Mouse (Mus musculus): ENCODE measurements at regions not wholly inside any gene's neighbourhood (a gene's known extent, or its start where the extent isn't known, plus 50 kb on each side); places are given as distances from the start of the nearest gene placed in this dataset.

DNA sequence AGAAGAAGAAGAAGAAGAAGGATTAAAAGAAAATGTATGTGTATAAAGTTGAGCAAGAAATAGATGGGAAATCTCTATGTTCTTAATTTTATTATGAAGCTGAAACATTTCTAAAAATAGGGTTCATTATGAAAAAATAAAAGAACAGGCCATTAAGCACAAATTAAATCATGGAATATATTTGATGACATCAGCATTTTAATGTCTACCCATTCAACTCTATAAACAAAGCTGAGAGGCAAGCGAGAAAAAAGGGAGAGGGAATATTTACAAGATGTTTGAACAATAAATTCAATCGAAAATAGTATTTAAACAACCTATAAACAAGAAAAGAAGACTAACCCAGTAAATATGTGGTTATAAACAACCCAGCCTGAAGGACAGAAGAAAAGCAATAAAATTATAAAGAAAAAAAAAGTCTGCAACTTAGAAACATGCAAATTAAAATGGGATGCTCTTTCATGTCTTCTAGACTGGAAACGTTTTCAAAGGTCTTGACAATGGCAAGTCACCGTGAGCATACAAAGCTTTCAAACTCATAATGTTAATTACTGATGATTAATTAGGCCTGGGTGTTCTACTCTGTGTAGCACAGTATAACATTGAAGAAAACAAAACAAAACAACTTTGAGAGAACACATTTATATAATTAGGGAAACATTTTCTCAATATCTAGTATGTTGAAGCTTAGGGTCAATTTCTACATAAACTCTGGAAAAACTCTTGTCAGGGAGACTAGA lies 108.6 kb downstream of the A730009L09Rik start:
- Histone ChIP-seq H3K27ac (ENCODE audit: control insufficient read depth, low read depth, low read length) (no peak overlapping the region), H3K79me2 (ENCODE audit: control insufficient read depth, insufficient read depth, low read length, poor library complexity) (no peaks in the 10 kb centered on the region), H3K27me3 (ENCODE audit: control insufficient read depth in 1 of 2, insufficient read depth in 2 of 2, low read length in 2 of 2) (no peaks in the 10 kb centered on the region), H3K4me3 (ENCODE audit: control insufficient read depth in 1 of 2, insufficient read depth in 1 of 2, low read depth in 2 of 2, low read length in 2 of 2) (no peak overlapping the region), H3K9ac (ENCODE audit: control insufficient read depth, low read depth, low read length, poor library complexity, severe bottlenecking) (no peak overlapping the region), H3K4me1 (ENCODE audit: control insufficient read depth in 1 of 2, insufficient read depth in 2 of 2, low read length in 2 of 2) (no peaks in the 10 kb centered on the region), H3K36me3 (ENCODE audit: control insufficient read depth in 1 of 2, insufficient read depth in 2 of 2, low read length in 2 of 2) (no peaks in the 10 kb centered on the region), H3K9me3 (replicated peaks; ENCODE audit: insufficient read depth, low read length) (no peaks in the 10 kb centered on the region)
- no peak for TF ChIP-seq POLR2AphosphoS2 (IDR thresholded peaks at IDR 0.05; ENCODE audit: low read length)
- no peak for TF ChIP-seq TAL1 (IDR thresholded peaks at IDR 0.05; ENCODE audit: low read length)
- TF ChIP-seq TBP (IDR thresholded peaks at IDR 0.05; ENCODE audit: low read depth, low read length), result no peak
- TF ChIP-seq UBTF (IDR thresholded peaks at IDR 0.05; ENCODE audit: borderline replicate concordance, insufficient read depth, low read depth, low read length), result no peak
- no peak for TF ChIP-seq POLR2AphosphoS5 (IDR thresholded peaks at IDR 0.05; ENCODE audit: borderline replicate concordance, low read depth, low read length)
- no peak for TF ChIP-seq POLR2A (IDR thresholded peaks at IDR 0.05; ENCODE audit: control insufficient read depth in 1 of 2, insufficient read depth in 1 of 2, low read depth in 1 of 2, low read length in 2 of 2, poor library complexity in 1 of 2)
- no peak for TF ChIP-seq SIN3A (IDR thresholded peaks at IDR 0.05; ENCODE audit: low read length)
- no peak for TF ChIP-seq SMC3 (IDR thresholded peaks at IDR 0.05; ENCODE audit: low read depth, low read length)
- no peak for TF ChIP-seq JUND (IDR thresholded peaks at IDR 0.05; ENCODE audit: low read depth, low read length)
- TF ChIP-seq MAFK (IDR thresholded peaks at IDR 0.05; ENCODE audit: borderline replicate concordance, low read depth, low read length), result no peak; the same call in 1 of the 2 replicates
- no peak for TF ChIP-seq ZKSCAN1 (IDR thresholded peaks at IDR 0.05; ENCODE audit: low read depth, low read length)
- TF ChIP-seq ZNF384 (IDR thresholded peaks at IDR 0.05; ENCODE audit: low read depth, low read length), result no peak
- TF ChIP-seq MYB (IDR thresholded peaks at IDR 0.05; ENCODE audit: low read depth, low read length), result no peak
- TF ChIP-seq NELFE (IDR thresholded peaks at IDR 0.05; ENCODE audit: low read depth, low read length), result no peak
- TF ChIP-seq CHD2 (IDR thresholded peaks at IDR 0.05; ENCODE audit: low read length), result no peak
- no peak for TF ChIP-seq CTCF (IDR thresholded peaks at IDR 0.05 in 2 of 3, conservative IDR thresholded peaks at IDR 0.05 in 1 of 3; ENCODE audit: control insufficient read depth in 1 of 3, insufficient read depth in 1 of 3, low read depth in 2 of 3, low read length in 3 of 3, poor library complexity in 1 of 3, severe bottlenecking in 1 of 3)
- no peak for DNase-seq (ENCODE audit: low read depth, low spot score)

DNA sequence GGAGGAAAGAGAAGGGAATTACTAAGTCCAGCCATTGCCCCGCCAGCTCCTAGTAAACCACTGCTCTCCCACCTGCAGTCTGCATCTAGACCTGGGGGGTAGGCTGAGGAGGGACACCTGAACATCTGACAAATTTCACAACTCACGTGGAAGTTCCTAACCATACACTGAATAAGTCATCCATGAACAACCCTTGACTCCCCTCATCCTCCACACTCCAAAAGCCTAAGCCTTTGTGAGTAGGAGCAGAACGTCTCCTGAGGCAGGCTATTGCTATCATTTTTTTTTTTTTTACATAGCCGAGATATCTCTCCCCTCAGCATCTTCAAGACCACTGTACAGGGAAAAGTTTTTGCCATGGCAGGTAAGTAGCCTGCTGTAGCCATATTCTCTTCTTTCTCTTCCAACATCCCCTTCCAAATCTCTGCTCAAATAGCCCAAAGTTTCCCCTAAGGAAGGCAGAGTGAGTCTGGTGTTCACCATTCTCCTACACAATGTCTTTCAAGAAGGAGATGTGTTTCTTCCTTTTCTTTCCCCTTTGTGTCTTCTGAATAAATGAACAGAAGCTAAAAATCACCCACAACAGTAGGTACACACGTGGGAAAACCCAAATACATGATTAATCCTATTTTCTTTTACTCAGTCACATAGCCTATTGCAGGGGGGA lies 109.7 kb downstream of the A730009L09Rik start:
- Histone ChIP-seq H3K36me3 (ENCODE audit: control insufficient read depth in 1 of 2, insufficient read depth in 2 of 2, low read length in 2 of 2) (no peaks in the 10 kb centered on the region), H3K9me3 (replicated peaks; ENCODE audit: insufficient read depth, low read length) (no peaks in the 10 kb centered on the region), H3K4me3 (ENCODE audit: control insufficient read depth in 1 of 2, insufficient read depth in 1 of 2, low read depth in 2 of 2, low read length in 2 of 2) (no peak overlapping the region), H3K27ac (ENCODE audit: control insufficient read depth, low read depth, low read length) (no peak overlapping the region), H3K9ac (ENCODE audit: control insufficient read depth, low read depth, low read length, poor library complexity, severe bottlenecking) (no peak overlapping the region), H3K4me1 (ENCODE audit: control insufficient read depth in 1 of 2, insufficient read depth in 2 of 2, low read length in 2 of 2) (no peaks in the 10 kb centered on the region), H3K27me3 (ENCODE audit: control insufficient read depth in 1 of 2, insufficient read depth in 2 of 2, low read length in 2 of 2) (no peaks in the 10 kb centered on the region), H3K79me2 (ENCODE audit: control insufficient read depth, insufficient read depth, low read length, poor library complexity) (no peaks in the 10 kb centered on the region)
- TF ChIP-seq USF1 (IDR thresholded peaks at IDR 0.05; ENCODE audit: low read depth, low read length), result no peak
- TF ChIP-seq E2F4 (IDR thresholded peaks at IDR 0.05; ENCODE audit: borderline replicate concordance, low read depth, low read length), result no peak
- no peak for TF ChIP-seq EP300 (IDR thresholded peaks at IDR 0.05; ENCODE audit: low read depth in 1 of 2, low read length in 2 of 2)
- TF ChIP-seq TBP (IDR thresholded peaks at IDR 0.05; ENCODE audit: low read depth, low read length), result no peak
- TF ChIP-seq MAX (IDR thresholded peaks at IDR 0.05; ENCODE audit: low read length), result no peak
- TF ChIP-seq ZMIZ1 (IDR thresholded peaks at IDR 0.05; ENCODE audit: low read depth, low read length), result no peak
- no peak for TF ChIP-seq MYB (IDR thresholded peaks at IDR 0.05; ENCODE audit: low read depth, low read length)
- no peak for TF ChIP-seq MEF2A (IDR thresholded peaks at IDR 0.05; ENCODE audit: extremely low read depth, insufficient replicate concordance, low read depth, low read length, poor library complexity, severe bottlenecking)
- no peak for TF ChIP-seq KAT2A (conservative IDR thresholded peaks at IDR 0.05; ENCODE audit: low read depth, low read length)
- DNase-seq (ENCODE audit: low read depth, low spot score), result no peak
